Mouse (Mus musculus): ENCODE measurements around the gene Clcnka. TPM values are rescaled to one million over a fixed set of nuclear protein-coding genes. Genes with fewer than 3 reads are reported as not detected.
A peak's percentile ranks its signal among the peaks of the same experiment; 100 is the strongest.

The Clcnka gene
- total RNA-seq, 2 experiments from 2014 or later: 2.3 TPM; not detected in 1

DNA sequence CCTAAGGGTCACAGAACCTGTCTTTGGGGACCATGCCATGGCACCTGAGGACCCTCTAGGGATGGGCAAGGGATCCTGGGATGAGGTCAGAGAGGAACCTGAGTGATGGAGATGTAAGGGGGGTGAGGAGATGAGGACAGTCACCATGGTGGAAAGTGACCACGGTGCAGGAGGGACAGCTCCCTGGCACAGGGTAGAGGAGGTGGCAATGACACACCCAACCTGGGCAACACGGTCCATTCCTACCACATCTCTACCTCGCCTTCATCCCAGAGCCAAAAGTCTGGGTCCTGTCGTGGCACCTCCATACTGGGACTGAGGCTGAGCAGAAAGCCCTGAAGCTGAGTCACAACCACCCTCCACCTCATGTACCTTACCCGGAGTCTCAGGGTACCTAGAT lies 24.3 kb upstream of the Clcnka start:
- DNase-seq (ENCODE audit: low spot score in 2 of 2): no peak

DNA sequence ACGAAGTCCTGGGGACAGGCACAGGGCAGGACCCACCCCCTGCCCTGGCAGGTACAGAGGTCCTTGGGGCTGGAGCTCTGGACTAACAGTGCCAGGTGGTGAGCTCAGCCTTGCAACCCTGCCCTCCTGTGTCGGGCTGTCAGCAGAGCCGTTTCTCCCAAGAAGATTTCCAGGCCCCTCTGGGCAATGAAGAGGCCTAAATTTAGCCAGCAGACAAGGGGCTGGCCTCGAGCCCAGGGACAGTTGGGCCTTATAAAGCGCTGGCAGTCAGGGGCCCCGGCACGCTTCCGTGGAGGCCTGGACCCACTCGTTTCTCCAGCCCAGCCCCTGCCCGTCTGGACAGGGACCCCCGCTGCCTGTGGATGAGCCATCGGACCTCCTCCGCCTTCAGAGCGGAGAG lies 22.9 kb upstream of the Clcnka start:
- DNase-seq (ENCODE audit: low spot score in 2 of 2): no peak

DNA sequence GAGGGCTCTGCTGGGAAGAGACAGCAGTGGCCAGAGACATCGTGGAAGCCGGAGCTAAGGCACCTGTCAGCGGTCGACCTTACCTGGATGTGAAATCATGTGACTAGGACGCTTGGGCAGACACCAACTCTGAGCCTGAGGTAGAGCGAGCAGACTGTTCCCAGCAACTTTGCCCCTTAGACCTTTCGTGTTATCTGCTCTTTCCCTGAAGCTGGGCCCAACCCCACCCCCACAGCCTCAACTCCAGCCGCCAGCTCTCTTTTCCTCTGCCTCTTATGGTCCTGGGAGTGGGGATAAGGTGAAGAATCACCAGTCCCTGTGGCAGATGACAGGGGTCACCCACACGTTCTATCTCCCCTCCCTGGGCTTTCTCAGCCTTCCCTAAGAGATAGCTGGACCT lies 22.4 kb upstream of the Clcnka start:
- no peak for DNase-seq (ENCODE audit: low spot score in 2 of 2)

DNA sequence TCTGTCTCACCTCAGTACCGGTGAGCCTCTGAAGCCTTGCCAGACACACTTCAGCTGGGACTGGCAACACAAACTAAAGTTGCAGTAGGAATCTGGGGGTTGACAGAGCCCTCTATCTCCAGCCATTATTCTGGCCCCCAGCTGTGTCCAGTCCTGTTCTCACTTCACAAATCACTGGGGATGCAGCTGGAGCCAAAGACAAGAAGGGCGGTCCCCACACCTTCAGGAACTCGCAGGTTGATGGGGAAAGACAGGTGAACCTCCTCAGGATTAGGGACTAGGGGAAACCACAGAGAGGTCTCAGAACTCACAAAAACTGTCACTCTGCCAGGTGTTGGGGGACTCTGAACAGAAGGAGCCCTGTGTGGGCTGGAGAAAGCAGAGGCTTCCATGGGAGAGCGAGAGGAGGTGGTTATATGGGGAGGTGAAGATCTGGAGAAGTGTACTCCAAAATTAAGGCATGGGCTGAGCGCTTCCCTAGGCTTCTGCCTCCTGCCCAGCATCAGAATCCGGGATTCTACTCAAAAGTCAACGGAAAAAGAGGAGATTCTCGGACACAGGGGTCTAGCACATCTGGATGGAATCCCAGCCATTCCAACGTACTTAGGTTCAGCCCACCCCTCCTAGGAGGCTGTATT lies 21.8 kb upstream of the Clcnka start, which contains the start of gene Hspb7:
TSS of gene Hspb7 (plus strand) at position 588 of the 638 bp plus-strand sequence.
- no peak for DNase-seq (ENCODE audit: low spot score in 2 of 2)

DNA sequence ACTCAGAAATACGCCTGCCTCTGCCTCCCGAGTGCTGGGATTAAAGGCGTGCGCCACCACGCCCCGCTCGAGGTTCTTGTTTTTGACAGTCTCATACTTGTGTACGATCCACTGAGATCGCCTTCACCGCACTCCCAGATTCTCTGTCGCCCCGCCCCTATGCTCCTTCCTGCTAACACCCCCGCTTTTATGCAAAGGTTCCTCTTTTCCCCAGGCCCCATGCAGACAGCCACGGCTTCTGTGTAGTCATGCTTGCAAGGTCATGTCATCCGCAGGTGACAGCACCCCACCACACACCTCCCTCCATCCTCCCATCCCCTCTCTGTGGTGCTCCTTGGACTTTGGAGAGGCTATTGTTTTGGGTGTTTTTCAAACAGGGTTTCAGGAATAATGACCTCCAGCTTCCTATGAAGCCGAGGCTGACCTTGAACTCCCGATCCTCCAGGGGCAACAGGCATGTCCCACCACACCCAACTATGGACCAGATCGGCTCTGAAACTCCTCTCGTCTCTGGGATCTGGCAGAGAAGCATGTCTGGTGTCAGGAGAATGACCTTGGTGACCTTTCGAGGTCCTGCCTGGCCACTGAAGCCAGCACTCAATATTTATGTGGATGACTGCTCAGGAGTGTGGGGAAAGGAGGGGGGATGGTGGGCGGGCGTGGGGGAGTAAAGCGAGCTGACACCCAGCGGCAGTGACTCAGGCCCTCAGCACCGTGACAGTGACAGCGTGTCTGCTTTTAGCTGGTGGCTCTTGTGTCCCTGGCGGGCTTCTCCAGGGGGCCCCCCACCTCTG lies 21.1 kb upstream of the Clcnka start:
- DNase-seq (ENCODE audit: low spot score in 2 of 2): no peak

DNA sequence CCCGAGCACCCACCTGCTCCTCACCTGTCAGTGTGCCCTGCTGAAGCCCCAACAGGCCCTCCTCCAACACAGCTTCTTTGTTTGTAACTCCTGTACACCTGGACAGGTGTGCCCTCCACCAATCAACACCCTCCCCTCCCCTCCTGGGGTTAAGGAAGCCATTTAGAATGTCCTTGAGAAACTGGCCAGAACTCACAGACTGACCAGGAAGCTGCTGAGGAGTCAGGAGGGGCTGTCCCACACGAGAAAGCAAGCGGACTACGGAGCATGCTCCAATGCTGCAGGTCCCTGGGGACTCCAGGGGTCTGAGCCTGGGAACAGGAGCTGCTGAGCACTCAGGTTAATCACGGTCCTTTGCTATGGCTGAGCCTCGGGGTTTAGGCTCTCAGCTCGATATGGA lies 17.4 kb upstream of the Clcnka start, which contains the start of gene Clcnkb:
TSS of gene Clcnkb (minus strand) at position 91 of the 400 bp plus-strand sequence.
- DNase-seq (ENCODE audit: low spot score in 2 of 2): no peak

DNA sequence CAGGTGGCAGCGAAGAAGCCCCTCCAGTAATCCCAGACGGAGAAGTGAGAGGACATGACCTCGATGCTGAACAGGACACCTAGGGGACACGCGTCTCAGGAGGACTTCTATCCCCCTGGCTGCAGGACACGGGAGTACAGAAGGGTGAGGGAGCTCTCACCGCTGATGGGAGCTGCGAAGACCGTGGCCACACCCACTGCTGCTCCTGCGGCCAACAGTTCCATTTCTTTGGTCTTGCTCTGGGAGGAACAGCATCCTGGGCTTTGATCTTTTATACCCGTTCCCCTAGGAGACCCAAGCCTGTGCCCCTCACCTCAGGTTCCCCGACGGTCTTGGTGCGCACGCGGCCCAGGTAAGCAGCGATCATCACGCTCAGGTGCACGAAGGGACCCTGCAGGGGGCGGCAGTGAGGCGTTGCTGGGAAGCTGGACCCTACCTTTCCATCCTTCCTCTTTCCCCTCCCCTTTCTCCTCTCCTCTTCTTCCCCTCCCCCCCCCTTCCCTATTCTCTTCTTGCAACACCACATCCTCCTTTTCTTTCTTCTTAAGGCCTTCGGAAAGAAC lies 13.0 kb upstream of the Clcnka start:
- no peak for DNase-seq (ENCODE audit: low spot score in 2 of 2)

DNA sequence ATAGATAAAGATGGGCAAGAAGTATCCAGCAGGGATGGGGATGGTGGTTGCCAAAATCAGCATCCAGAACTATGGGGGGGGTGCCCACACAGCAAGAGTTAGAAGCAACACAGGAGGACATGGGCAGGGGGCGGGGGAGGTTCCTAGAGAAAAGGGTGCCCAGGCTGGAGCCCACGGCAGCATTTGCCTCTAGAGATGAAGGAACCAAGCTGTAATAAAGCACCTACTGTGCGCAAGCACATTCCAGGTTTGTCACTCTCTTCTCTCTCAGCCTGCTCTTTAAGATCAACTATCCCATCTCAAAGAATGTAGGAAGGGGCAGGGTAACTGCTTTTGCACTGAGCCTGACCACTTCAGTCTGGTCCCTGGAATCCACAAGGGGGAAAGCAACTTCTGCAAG lies 10.1 kb upstream of the Clcnka start:
- no peak for DNase-seq (ENCODE audit: low spot score in 2 of 2)

DNA sequence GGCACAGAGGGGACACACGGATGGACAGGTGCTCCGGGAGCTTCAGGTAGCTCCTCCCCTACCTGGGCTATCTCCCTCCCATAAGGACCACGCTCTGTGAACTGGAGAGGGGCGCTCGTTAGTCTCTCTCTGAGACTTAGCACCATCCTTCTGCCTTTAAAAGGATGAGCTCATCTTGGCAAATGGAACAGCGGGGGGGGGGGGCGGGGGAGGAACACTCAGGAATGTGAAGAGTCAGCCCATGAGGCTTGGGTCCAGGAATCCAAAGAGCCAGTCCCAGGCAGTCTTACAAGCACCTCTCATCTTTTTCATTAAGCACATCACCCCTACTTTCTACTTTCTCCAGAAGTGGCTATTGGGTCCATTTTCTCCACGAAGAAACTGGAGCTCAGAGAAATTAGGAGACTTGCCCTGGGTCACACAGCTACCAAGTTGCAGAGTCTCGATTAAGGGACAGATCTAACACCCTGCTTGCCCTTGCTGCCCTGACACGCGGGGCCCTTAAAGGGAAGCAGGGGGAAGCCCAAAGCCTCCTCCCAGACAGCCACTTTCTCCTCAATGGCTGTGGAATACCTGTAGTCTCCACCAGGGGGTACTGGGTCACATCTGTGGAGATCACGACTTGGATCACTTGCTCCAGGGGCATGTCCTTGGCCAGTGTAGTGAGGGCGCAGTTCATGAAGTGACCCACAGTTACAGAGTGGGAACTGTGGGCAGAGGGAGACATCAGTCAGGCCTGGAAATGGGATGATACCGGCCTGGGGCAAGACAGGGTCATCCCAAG lies 8.2 kb upstream of the Clcnka start:
- peak in 1 of 2 experiments; percentile 31 for DNase-seq (ENCODE audit: low spot score in 2 of 2)

DNA sequence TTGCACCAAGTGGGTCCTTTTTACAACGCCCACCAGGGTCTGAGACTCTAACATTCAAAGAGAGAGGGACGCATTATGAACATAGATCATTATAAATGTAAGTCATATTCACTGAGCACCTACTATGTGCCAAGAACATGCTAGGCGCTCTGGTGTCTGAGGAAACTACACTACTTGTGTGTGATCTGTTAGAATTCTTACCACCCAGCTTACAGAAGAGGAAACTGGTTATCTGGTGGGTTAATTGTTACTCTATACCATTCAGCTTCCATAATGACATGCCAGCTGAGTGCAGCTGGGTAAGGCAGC lies 6.7 kb upstream of the Clcnka start:
- no peak for DNase-seq (ENCODE audit: low spot score in 2 of 2)

DNA sequence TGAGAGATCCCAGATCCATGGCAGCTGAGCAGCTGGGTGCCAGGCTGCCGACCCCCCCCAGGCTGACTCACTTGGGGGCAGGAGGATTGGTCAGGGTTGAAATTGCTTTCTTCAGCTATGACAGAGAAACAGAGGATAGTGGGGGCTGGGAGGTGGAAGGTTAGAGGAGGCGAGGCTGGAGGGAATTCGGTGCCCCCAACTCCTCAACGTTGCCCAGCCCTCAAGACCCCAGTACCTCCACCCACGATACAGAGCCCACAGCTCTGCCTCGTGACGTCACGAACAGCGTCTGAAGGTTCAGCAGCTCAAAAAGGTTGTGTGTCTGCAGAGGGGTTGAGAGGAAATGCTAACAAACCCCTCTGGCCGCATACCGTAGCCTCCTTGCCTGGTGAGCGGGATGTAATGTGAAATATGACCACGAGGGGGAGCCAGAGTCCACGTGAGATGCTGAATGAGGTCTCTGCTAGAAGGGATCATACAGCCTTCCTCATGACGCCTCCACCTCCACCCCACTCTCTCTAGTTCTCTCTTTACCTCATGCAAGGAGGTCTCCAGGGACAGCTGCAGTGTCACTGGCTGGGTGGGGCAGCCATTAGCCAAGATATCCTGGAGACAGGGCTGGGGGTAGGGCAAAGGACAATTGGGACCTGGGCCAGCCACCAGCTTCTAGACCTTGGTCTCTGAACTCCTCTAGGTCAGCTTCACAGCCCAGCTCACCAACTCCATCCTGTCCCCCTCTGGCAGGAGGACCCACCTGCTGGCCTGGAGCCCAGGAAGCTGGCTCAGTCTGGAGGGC lies 6.2 kb upstream of the Clcnka start:
- DNase-seq (ENCODE audit: low spot score in 2 of 2): peak; percentile 79

DNA sequence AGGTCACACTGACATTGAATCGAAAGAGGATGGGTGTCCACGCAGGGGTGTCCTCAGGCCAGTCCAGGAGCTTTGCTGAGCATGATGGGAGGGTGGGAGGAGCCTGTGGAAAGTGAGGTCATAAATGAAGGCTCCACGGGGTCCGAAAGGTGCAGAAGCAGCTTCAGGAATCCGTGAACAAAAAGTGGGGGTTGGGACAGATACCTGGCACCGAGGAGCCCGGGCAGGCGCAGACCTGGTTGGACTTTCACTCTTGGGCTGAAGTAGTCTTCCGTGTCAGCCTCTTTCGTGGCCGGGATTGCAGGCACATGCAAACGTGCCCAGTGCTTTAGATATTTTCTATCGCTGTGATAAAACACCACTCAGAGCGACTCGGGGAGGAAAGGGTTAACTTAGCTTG lies 1.6 kb upstream of the Clcnka start:
- DNase-seq (ENCODE audit: low spot score in 2 of 2): no peak

DNA sequence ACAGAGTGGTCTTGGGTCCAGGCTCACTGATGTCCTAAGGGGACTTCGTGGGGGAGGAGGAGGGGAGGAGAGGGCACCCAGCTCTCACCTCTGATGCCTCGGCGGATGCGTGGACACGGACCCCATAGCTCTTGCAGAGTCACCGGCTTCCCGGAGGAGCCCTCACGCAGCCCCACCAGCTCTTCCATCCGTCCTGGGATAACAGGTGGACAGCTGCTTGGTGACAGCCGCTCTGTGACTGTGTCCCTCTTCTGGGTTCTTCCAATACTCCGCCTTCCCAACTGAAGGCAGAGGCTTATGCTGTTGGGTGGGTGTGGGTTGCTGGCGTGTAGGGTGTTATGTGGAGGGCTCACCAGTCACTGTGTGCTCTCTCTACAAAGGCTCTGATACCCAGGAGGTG lies 663 bp downstream of the Clcnka start:
- no peak for DNase-seq (ENCODE audit: low spot score in 2 of 2)

DNA sequence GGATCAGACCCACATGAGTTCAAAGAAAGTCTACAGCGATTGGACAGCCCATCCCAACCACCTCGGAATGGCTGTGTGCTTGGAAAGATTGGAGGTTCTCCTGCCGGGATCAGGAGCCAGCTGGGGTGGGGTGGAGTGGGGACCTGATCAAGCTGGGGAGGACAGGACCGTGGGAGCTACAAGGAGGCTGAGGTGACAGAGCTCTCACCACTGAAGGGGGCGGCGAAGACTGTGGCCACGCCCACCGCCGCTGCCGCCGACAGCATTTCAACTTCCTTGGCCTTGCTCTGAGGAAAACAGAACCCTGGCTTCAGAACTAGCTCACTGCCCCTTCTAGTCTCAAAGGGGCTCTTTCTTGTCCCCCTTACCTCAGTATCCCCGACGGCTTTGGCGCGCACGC lies 3.8 kb downstream of the Clcnka start:
- no peak for DNase-seq (ENCODE audit: low spot score in 2 of 2)

DNA sequence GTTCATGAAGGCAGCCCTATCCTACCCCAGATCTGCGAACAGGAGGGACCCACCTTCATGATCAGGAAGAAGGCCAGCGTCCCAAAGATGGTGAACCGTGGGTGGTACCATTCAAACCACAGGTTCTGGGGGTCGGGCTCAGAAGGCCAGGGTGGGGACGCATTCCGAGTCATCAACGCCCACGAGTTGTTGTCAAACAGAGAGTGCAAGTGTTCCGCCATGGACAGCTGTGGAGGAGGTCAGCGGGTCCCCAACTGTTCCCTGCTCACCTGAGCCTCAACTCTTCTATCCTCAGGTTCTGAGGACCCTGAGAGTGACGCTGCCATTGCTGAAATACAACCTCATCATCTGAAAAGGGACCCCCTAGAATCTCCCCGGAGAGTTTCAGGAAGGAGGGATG lies 7.2 kb downstream of the Clcnka start:
- no peak for DNase-seq (ENCODE audit: low spot score in 2 of 2)

DNA sequence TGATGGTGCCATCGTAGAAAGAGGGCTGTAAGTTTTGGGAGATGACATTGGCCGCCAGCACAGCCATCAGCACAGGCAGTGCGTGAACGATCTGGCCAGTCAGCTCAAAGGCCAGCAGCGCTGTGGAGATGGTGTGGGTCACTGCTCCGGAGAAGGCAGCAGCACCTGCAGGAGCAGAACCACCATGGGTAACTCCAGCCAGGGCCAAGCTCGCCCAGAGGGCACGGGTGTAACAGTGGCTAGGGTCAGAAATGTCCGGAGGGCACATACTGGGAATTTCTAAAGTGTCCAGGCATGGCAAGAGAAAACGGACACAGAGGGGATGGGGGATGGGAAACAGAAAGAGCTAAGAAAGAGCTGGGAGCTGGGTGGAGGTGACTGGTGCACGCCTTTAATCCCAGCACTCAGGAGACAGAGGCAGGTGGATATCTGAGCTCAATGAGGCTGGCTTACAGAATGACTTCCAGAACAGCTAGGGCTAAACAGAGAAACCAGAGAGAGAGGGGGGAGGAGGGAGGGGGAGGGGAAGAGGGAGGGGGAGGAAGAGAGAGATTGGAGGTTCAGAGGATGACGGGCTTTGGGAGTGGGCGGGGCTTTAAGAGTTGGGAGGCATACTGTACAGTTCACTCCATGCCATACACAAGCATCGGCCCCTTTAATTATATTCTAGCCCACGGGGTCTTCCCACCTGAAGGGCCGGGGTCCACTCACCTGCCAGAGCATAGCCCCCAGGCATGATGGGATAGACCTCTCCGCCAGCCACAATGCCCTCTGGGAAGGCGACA lies 9.0 kb downstream of the Clcnka start:
- no peak for DNase-seq (ENCODE audit: low spot score in 2 of 2)

DNA sequence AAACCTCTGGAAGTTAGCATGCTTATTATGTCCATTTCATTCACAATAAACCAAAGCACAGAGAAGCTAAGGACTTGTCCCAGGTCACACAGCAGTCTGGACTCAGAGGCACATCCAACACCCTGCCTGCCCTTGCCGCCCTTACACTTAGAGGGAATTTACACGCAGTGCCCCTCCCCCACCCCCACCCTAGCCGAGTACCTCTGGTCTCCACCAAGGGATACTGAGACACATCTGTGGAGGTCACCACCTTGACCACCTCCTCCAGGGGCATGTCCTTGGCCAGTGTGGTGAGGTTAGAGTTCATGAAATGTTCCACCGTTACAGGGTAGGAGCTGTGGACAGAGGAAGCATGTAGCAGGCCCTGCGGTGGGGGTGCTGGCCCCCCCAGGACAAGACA lies 10.6 kb downstream of the Clcnka start:
- DNase-seq (ENCODE audit: low spot score in 2 of 2): no peak

DNA sequence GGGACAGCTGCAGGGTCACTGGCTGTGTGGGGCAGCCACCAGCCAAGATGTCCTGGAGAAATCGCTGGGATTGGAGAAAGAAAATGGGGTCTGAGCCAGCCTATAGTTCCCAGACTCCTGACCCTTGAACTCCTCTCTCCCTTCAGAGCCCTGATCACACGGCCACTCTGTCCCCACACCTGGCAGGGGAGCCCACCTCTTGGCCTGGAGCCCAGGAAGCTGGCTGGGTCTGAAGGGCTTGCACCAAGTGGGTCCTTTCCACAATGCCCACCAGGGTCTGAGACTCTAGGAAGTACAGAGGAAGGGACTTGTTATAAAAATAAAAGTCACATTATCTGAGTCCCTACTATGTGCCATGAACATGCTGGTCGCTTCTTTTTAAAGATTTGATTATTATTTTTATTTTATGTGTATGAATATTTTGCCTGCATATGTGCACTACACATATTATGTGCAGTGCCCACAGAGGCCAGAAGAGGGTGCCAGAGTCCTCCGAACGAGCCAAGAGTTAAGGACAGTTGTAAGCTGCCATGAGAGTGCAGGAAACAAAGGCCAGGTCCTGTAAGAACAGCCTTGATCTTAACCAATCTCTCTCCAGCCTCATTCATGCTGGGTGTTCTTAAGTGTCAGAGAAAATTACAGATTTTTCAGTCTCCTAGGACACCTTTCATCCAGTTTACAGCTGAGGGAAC lies 11.3 kb downstream of the Clcnka start:
- DNase-seq (ENCODE audit: low spot score in 2 of 2): peak; percentile 48 to 51

DNA sequence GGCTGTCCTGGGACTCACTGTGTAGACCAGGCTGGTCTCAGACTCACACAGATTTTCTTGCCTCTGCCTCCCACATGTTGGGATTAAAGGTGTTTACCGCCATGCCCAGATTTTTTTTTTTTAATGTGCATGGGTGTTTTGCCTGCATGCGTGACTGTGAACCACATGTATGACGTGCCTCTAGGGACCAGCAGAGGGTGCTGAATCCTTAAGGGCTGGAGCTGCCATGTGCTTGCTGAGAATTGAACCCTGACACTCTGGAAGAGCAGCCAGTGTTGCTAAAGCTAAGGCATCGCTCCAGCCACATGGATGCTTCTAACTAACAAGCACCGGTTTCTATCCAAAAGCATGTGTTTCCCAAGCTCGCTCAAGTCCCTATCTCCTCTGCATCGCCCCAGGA lies 12.4 kb downstream of the Clcnka start:
- DNase-seq (ENCODE audit: low spot score in 2 of 2): no peak

DNA sequence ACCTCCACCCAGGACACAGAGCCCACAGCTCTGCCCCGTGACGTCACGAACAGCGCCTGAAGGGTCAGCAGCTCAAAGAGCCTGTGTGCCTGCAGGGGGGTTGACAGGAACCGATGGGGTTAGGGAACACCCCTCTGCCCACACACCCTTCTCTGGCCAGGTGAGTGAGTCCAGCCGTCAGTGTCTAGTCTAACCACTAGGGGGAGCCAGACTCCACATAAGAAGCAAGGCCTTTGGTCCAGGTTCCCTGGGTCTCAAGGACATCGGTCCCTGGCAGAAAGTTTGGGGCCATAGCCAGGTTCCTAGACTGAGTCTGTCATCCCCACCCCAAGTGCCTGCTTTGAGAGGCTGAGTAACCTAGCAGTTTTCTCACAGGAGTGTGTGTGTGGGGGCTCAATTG lies 13.2 kb downstream of the Clcnka start:
- DNase-seq (ENCODE audit: low spot score in 2 of 2): no peak
